Mouse (Mus musculus): ENCODE measurements around the gene Gm29666.

GRCm38 (mm10) chr15:84922884-84923507 is 3.2 kb upstream of the Gm29666 start, which contains the start of gene Nup50:
- TF ChIP-seq MAFK (IDR thresholded peaks at IDR 0.05; ENCODE audit: borderline replicate concordance, low read depth, low read length) (no peak), NELFE (IDR thresholded peaks at IDR 0.05; ENCODE audit: low read depth, low read length) (peak; percentile 87), CTCF (IDR thresholded peaks at IDR 0.05 in 2 of 3, conservative IDR thresholded peaks at IDR 0.05 in 1 of 3; ENCODE audit: control insufficient read depth in 1 of 3, insufficient read depth in 1 of 3, low read depth in 2 of 3, low read length in 3 of 3, poor library complexity in 1 of 3, severe bottlenecking in 1 of 3) (no peak), SIN3A (IDR thresholded peaks at IDR 0.05; ENCODE audit: low read length) (peak; percentile 91), USF2 (IDR thresholded peaks at IDR 0.05; ENCODE audit: borderline replicate concordance in 1 of 2, insufficient read depth in 1 of 2, low read depth in 1 of 2, low read length in 2 of 2) (peak; percentile 51 to 83; a peak in 3 of 4 replicates), HCFC1 (IDR thresholded peaks at IDR 0.05; ENCODE audit: low read depth, low read length) (peak; percentile 81), UBTF (IDR thresholded peaks at IDR 0.05; ENCODE audit: borderline replicate concordance, insufficient read depth, low read depth, low read length) (0 out of 2 replicates have a peak, but pooled peaks have one; percentile 69)
